Mouse (Mus musculus): Measurements from ENCODE around the gene Tbc1d23. TPM values are rescaled to one million over a fixed set of nuclear protein-coding genes. Genes with fewer than 3 reads are reported as not detected.
"Not testable (repeated sequence)": the region's sequence is repeated elsewhere in the genome, so short reads cannot be mapped to it uniquely, and the experiment has no call there.

Tbc1d23 gene
- total and polyA plus RNA-seq, 2 experiments from 2014 or later: 36.9 to 66.1 TPM

DNA sequence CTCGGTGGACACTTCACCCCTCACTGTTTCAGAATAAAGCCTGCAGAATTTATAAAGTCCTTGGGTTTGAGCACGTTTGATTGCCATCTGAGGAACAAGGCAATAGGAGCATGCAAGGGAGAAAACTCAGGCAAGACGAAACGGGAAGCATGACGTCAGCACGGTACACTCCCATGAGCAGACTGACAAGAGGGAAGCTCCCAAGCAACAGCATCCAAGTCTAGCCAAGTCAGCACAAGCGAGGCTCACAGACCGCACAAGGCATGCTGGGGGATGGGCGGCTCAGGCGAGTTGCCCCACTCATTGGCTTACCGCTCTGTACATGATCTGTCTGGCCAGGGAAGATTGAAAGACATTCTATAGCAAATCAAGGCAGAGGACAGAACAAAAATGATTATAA is 50.1 kb downstream of the Tbc1d23 start:
- Histone ChIP-seq H3K4me1 (ENCODE audit: insufficient read depth, low read length) (no peaks in the 10 kb centered on the region), H3K9me3 (ENCODE audit: low read length) (no peaks in the 10 kb centered on the region), H3K27ac (ENCODE audit: low read depth, low read length) (no peak overlapping the region), H3K4me2 (ENCODE audit: low read depth, low read length, poor library complexity, severe bottlenecking) (no peak overlapping the region), H3K9ac (replicated peaks; ENCODE audit: low read length, poor library complexity, severe bottlenecking) (no peak overlapping the region), H3K27me3 (ENCODE audit: insufficient read depth, low read length) (no peaks in the 10 kb centered on the region), H3K4me3 (ENCODE audit: low read depth, low read length) (no peak overlapping the region), H3K36me3 (ENCODE audit: insufficient read depth, low read length) (peaks cover 29% of the 10 kb centered on the region)
- DNase-seq (ENCODE audit: low spot score): peak; percentile 8
- WGBS: 88% methylated on average over 11 of the region's 11 CpGs
- no peak for ATAC-seq (ENCODE audit: low FRiP score)
- no peak for TF ChIP-seq CTCF (IDR thresholded peaks at IDR 0.05)

DNA sequence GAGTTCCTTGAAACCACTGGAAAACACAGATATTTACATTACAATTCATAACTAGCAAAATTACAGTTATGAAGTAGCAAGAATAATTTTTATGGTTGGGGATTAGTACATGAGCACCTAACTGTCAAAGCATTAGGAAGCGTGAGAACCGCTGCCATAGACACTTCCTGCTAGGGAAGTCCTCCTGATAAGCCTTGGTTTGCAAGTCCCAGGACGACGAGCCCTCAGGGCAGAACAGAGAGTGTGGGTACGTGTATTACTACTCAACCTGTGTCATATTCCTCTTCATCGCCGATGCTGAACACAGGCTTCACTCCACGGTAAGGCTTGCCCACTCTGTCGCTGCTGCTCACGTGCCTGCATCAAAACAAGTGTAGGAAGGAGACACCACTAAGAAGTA is 53.6 kb downstream of the Tbc1d23 start:
- Histone ChIP-seq H3K36me3 (ENCODE audit: insufficient read depth, low read length) (peaks cover 22% of the 10 kb centered on the region), H3K9me3 (ENCODE audit: low read length) (no peaks in the 10 kb centered on the region), H3K4me1 (ENCODE audit: insufficient read depth, low read length) (no peaks in the 10 kb centered on the region), H3K27me3 (ENCODE audit: insufficient read depth, low read length) (no peaks in the 10 kb centered on the region), H3K4me2 (ENCODE audit: low read depth, low read length, poor library complexity, severe bottlenecking) (no peak overlapping the region), H3K4me3 (ENCODE audit: low read depth, low read length) (no peak overlapping the region), H3K9ac (replicated peaks; ENCODE audit: low read length, poor library complexity, severe bottlenecking) (no peak overlapping the region), H3K27ac (ENCODE audit: low read depth, low read length) (no peak overlapping the region)
- no peak for TF ChIP-seq CTCF (IDR thresholded peaks at IDR 0.05)
- 93% methylated on average over 10 of the region's 10 CpGs for WGBS
- DNase-seq (ENCODE audit: low spot score) (no peak), ATAC-seq (ENCODE audit: low FRiP score) (no peak)

DNA sequence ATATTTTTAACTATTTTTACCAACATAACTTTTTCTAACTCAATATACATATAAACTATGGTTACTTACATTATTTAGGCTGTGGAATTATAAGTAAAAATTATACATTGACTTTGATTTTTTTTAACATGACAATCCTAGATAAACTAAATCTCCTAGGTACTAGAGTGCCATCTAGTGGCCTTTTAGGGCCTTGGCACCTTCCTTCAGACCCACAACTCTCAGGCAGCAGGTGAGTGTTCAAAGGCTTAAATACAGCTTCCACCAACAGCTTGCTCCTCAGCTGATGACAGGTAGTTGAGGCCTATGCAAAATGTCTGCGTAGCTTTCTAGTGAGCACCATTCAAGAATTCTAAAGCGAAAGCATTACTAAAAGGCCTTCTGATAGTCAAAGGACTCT is 54.0 kb downstream of the Tbc1d23 start:
- H3K27me3 ChIP-seq (ENCODE audit: insufficient read depth, low read length): no peaks in the 10 kb centered on the region
- no peaks in the 10 kb centered on the region for H3K4me1 ChIP-seq (ENCODE audit: insufficient read depth, low read length)
- TF ChIP-seq CTCF (IDR thresholded peaks at IDR 0.05): peak; percentile 82
- no peak overlapping the region for H3K27ac ChIP-seq (ENCODE audit: low read depth, low read length)
- H3K36me3 ChIP-seq (ENCODE audit: insufficient read depth, low read length): peaks cover 21% of the 10 kb centered on the region
- no peak overlapping the region for H3K4me2 ChIP-seq (ENCODE audit: low read depth, low read length, poor library complexity, severe bottlenecking)
- H3K9ac ChIP-seq (replicated peaks; ENCODE audit: low read length, poor library complexity, severe bottlenecking): no peak overlapping the region
- peak; percentile 62; the same call in 1 of the 2 replicates for ATAC-seq (ENCODE audit: low FRiP score)
- H3K9me3 ChIP-seq (ENCODE audit: low read length): no peaks in the 10 kb centered on the region
- WGBS: 65% methylated on average over 2 of the region's 2 CpGs
- no peak overlapping the region for H3K4me3 ChIP-seq (ENCODE audit: low read depth, low read length)
- peak; percentile 84 for DNase-seq (ENCODE audit: low spot score)

DNA sequence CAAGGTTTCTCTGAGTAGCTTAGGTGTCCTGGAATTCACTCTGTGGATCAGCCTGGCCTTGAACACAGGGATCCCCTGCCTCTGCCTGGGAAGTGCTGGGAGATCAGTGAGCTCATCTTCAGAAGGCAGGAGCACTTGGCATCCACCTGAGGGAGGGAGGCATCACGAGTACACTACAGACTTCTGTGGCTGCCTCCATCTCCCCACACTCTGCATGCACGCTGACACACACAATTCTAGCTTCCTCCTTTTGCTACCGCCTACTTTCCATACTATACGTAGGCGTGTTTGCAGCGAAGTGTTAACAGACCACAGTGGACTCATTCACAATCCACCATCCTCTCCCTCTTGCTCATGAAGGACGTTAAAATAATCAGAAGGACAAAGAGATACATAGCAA is 55.0 kb downstream of the Tbc1d23 start:
- Histone ChIP-seq H3K9ac (replicated peaks; ENCODE audit: low read length, poor library complexity, severe bottlenecking) (no peak overlapping the region), H3K4me1 (ENCODE audit: insufficient read depth, low read length) (no peaks in the 10 kb centered on the region), H3K4me3 (ENCODE audit: low read depth, low read length) (no peak overlapping the region), H3K9me3 (ENCODE audit: low read length) (no peaks in the 10 kb centered on the region), H3K36me3 (ENCODE audit: insufficient read depth, low read length) (peaks cover 17% of the 10 kb centered on the region; the same call in 1 of the 2 replicates), H3K4me2 (ENCODE audit: low read depth, low read length, poor library complexity, severe bottlenecking) (no peak overlapping the region), H3K27me3 (ENCODE audit: insufficient read depth, low read length) (no peaks in the 10 kb centered on the region), H3K27ac (ENCODE audit: low read depth, low read length) (no peak overlapping the region)
- TF ChIP-seq CTCF (IDR thresholded peaks at IDR 0.05): no peak
- 90% methylated on average over 7 of the region's 7 CpGs for WGBS
- ATAC-seq (ENCODE audit: low FRiP score) (no peak), DNase-seq (ENCODE audit: low spot score) (no peak)

DNA sequence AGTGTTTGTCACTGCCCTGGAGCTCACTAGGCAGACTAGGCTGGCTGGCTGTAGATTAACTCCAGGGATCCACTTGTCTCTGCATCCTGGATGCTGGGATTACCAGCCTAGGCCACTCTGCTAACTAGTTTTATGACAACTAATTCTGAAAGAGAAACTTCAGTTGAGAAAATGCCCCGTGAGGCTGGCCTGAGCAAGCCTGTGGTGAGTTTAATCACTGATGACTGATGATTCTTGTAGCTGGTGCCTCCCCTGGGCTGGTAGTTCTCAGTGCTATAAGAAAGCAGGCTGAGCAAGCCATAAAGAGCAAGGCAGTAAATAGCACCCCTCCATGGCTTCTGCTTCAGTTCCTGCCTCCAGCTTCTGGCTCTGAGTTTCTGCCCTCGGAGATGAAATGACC is 55.6 kb downstream of the Tbc1d23 start:
- no peak overlapping the region for H3K4me2 ChIP-seq (ENCODE audit: low read depth, low read length, poor library complexity, severe bottlenecking)
- H3K9me3 ChIP-seq (ENCODE audit: low read length): no peaks in the 10 kb centered on the region
- no peaks in the 10 kb centered on the region for H3K4me1 ChIP-seq (ENCODE audit: insufficient read depth, low read length)
- H3K27ac ChIP-seq (ENCODE audit: low read depth, low read length): no peak overlapping the region
- WGBS: 81% methylated on average over 2 of the region's 2 CpGs
- DNase-seq (ENCODE audit: low spot score): no peak
- no peak overlapping the region for H3K9ac ChIP-seq (replicated peaks; ENCODE audit: low read length, poor library complexity, severe bottlenecking)
- no peak for ATAC-seq (ENCODE audit: low FRiP score)
- peaks cover 22% of the 10 kb centered on the region; the same call in 1 of the 2 replicates for H3K36me3 ChIP-seq (ENCODE audit: insufficient read depth, low read length)
- no peak overlapping the region for H3K4me3 ChIP-seq (ENCODE audit: low read depth, low read length)
- TF ChIP-seq CTCF (IDR thresholded peaks at IDR 0.05): no peak
- H3K27me3 ChIP-seq (ENCODE audit: insufficient read depth, low read length): no peaks in the 10 kb centered on the region

DNA sequence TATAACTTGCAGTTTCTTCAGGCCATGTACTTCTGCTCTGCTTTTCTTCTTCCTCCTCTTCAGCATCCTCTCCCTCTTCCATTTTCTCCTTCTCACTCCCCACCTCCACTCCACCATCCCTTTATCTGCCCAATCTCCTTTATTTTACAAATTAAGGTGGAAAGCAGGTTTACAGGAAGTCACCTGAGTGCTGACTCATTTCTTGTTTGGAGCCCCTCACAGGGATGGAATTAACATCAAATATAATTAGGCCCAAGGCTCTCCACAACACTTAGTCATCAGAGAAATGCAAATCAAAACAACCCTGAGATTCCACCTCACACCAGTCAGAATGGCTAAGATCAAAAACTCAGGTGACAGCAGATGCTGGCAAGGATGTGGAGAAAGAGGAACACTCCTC is 56.8 kb downstream of the Tbc1d23 start:
- H3K4me2 ChIP-seq (ENCODE audit: low read depth, low read length, poor library complexity, severe bottlenecking); H3K27ac ChIP-seq (ENCODE audit: low read depth, low read length); DNase-seq (ENCODE audit: low spot score); H3K27me3 ChIP-seq (ENCODE audit: insufficient read depth, low read length); H3K4me1 ChIP-seq (ENCODE audit: insufficient read depth, low read length); H3K9ac ChIP-seq (replicated peaks; ENCODE audit: low read length, poor library complexity, severe bottlenecking); ATAC-seq (ENCODE audit: low FRiP score); H3K9me3 ChIP-seq (ENCODE audit: low read length); H3K4me3 ChIP-seq (ENCODE audit: low read depth, low read length): not testable (repeated sequence)
- peaks cover 30% of the 10 kb centered on the region; the same call in 1 of the 2 replicates for H3K36me3 ChIP-seq (ENCODE audit: insufficient read depth, low read length)
